Mouse (Mus musculus): ENCODE results near the gene Gm4847. TPM values are rescaled to one million over a fixed set of nuclear protein-coding genes. Genes with fewer than 3 reads are reported as not detected.

Gm4847 gene
- not detected in 2 replicates for polyA plus RNA-seq (2012; rRNA removed)

DNA sequence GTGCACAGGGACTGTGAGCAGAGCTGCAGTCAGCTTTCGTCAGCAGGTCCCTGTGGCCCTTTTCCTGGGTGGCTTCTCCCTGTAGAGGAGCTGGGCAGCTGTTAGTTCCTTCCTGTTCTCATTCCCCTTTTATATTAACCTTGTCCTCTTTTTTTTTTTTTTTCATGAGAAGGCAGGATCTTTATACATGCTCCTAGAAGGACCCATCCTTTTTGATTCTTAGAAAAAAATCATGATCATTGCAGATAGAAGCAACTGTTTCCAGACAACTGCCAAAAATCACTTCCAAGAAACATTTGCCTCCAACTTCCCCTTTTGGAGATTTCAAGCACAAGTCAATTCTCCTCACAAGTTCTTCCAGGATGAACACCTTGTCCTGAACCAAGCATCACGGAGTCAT, at the start of gene Gm4847:
Gm4847 (minus strand) TSS at position 101 of the 400 bp plus-strand sequence.
- TF ChIP-seq POLR2A (IDR thresholded peaks at IDR 0.05; ENCODE audit: control insufficient read depth, low read depth, low read length) (no peak), CTCF (IDR thresholded peaks at IDR 0.05; ENCODE audit: control insufficient read depth, insufficient read depth, insufficient replicate concordance, low read depth, low read length) (no peak)
- Histone ChIP-seq H3K4me3 (ENCODE audit: control insufficient read depth, low read depth, low read length) (no peak within 1 kb of the TSS), H3K27me3 (ENCODE audit: control insufficient read depth, insufficient read depth, low read length) (no peaks in the 10 kb centered on the region)

GRCm38 (mm10) chr1:166681745-166682144, 34.3 kb upstream of the Gm4847 start, which contains the start of gene Fmo9:
Gene Fmo9 (minus strand): TSS chr1:166681845.
- Histone ChIP-seq H3K4me3 (ENCODE audit: control insufficient read depth, low read depth, low read length) (no peak within 1 kb of the TSS), H3K4me1 (ENCODE audit: control insufficient read depth, insufficient read depth, low read length) (no peaks in the 10 kb centered on the region), H3K36me3 (ENCODE audit: control insufficient read depth, insufficient read depth, low read length) (no peaks in the 10 kb centered on the region), H3K27me3 (ENCODE audit: control insufficient read depth, insufficient read depth, low read length) (no peaks in the 10 kb centered on the region), H3K27ac (ENCODE audit: control insufficient read depth, insufficient read depth, low read depth, low read length) (no peak within 1 kb of the TSS)
- no peak for TF ChIP-seq POLR2A (IDR thresholded peaks at IDR 0.05; ENCODE audit: control insufficient read depth, low read depth, low read length)
- TF ChIP-seq CTCF (IDR thresholded peaks at IDR 0.05; ENCODE audit: control insufficient read depth, insufficient read depth, insufficient replicate concordance, low read depth, low read length): no peak

More for the DNA sequence above, at the start of gene Gm4847:
- H3K36me3 ChIP-seq (ENCODE audit: control insufficient read depth, insufficient read depth, low read length): no peaks in the 10 kb centered on the region
- H3K4me1 ChIP-seq (ENCODE audit: control insufficient read depth, insufficient read depth, low read length): no peaks in the 10 kb centered on the region
- no peak within 1 kb of the TSS for H3K27ac ChIP-seq (ENCODE audit: control insufficient read depth, insufficient read depth, low read depth, low read length)

DNA sequence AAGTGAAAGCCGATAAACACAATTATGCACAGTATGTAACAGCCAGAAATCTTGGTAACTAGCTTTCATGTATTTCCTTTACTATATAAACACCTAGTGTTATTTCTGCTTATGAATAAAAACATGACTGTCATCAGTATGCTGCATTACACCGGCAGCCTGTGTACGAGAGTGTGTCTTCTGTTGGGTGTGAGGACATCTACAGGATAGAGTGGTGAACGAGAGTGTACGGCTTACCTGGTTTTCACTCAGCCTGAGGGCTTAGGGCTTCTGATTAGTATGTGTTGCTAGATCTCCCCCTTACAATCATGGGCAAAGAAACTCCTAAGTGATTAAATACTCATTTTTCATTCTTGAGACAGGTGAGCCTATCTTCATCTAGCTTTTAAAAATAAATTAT, 21.8 kb upstream of the Gm4847 start:
- H3K36me3 ChIP-seq (ENCODE audit: control insufficient read depth, insufficient read depth, low read length): no peaks in the 10 kb centered on the region
- TF ChIP-seq CTCF (IDR thresholded peaks at IDR 0.05; ENCODE audit: control insufficient read depth, insufficient read depth, insufficient replicate concordance, low read depth, low read length): no peak
- no peak for TF ChIP-seq POLR2A (IDR thresholded peaks at IDR 0.05; ENCODE audit: control insufficient read depth, low read depth, low read length)
- H3K27ac ChIP-seq (ENCODE audit: control insufficient read depth, insufficient read depth, low read depth, low read length): no peak overlapping the region
- H3K27me3 ChIP-seq (ENCODE audit: control insufficient read depth, insufficient read depth, low read length): no peaks in the 10 kb centered on the region
- no peaks in the 10 kb centered on the region for H3K4me1 ChIP-seq (ENCODE audit: control insufficient read depth, insufficient read depth, low read length)
- no peak overlapping the region for H3K4me3 ChIP-seq (ENCODE audit: control insufficient read depth, low read depth, low read length)

GRCm38 (mm10) chr1:166660800-166661199, 13.3 kb upstream of the Gm4847 start:
- Histone ChIP-seq H3K4me1 (ENCODE audit: control insufficient read depth, insufficient read depth, low read length) (no peaks in the 10 kb centered on the region), H3K36me3 (ENCODE audit: control insufficient read depth, insufficient read depth, low read length) (no peaks in the 10 kb centered on the region), H3K27me3 (ENCODE audit: control insufficient read depth, insufficient read depth, low read length) (no peaks in the 10 kb centered on the region), H3K27ac (ENCODE audit: control insufficient read depth, insufficient read depth, low read depth, low read length) (no peak overlapping the region), H3K4me3 (ENCODE audit: control insufficient read depth, low read depth, low read length) (no peak overlapping the region)
- TF ChIP-seq POLR2A (IDR thresholded peaks at IDR 0.05; ENCODE audit: control insufficient read depth, low read depth, low read length): no peak
- TF ChIP-seq CTCF (IDR thresholded peaks at IDR 0.05; ENCODE audit: control insufficient read depth, insufficient read depth, insufficient replicate concordance, low read depth, low read length): no peak

Other genes with a start within 250 kb of the Gm4847 start
- gene Pogk, start 237.8 kb downstream of the Gm4847 start, polyA plus RNA-seq (2012; rRNA removed): 7.1 and 7.3 TPM in 2 replicates
- gene Gm4846, start 150.1 kb downstream of the Gm4847 start, polyA plus RNA-seq (2012; rRNA removed): 0.64 and 0.69 TPM in 2 replicates
- gene Fmo9, start 34.2 kb upstream of the Gm4847 start, polyA plus RNA-seq (2012; rRNA removed): not detected in 2 replicates